Mouse (Mus musculus): ENCODE data around the gene Cnpy2. TPM values are rescaled to one million over a fixed set of nuclear protein-coding genes. Genes with fewer than 3 reads are reported as not detected.

Gene Cnpy2
- polyA plus RNA-seq, 1 experiment = 65.3 TPM

DNA sequence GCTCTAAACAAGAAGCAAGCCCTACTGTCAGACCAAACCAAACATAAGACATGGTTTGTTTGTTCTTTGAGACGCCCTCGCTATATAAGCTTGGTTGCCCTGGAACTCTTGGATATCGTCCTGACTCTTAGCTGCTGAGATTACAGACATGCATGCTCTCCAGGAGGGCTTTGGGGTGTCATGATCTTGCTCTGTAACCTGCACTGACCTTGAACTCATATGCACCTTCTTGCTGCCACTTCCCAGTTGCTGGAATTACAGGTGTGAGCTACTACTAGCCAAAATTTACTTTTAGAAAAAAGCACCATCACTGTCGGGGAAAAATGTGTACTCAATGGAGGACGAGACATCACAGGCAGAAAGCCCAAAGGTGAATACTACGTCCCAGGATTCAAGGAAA, 47.3 kb downstream of the Cnpy2 start:
- Histone ChIP-seq H3K27ac (ENCODE audit: insufficient read depth, low read length) (peak overlapping the region; percentile 78), H3K4me3 (replicated peaks; ENCODE audit: insufficient read depth, low read depth, low read length) (peak overlapping the region; percentile 54), H3K4me1 (ENCODE audit: control insufficient read depth, insufficient read depth, low read length) (no peaks in the 10 kb centered on the region; the same call in 1 of the 2 replicates), H3K27me3 (ENCODE audit: control insufficient read depth, insufficient read depth, low read length) (no peaks in the 10 kb centered on the region)
- DNase-seq = peak in 1 of 2 experiments; percentile 33
- 73% methylated on average over 6 of the region's 6 CpGs for WGBS
- no peak for TF ChIP-seq POLR2A (IDR thresholded peaks at IDR 0.05; ENCODE audit: borderline replicate concordance, insufficient read depth, low read length)
- no peak for TF ChIP-seq CTCF (IDR thresholded peaks at IDR 0.05; ENCODE audit: borderline replicate concordance, insufficient read depth, low read depth, low read length)

DNA sequence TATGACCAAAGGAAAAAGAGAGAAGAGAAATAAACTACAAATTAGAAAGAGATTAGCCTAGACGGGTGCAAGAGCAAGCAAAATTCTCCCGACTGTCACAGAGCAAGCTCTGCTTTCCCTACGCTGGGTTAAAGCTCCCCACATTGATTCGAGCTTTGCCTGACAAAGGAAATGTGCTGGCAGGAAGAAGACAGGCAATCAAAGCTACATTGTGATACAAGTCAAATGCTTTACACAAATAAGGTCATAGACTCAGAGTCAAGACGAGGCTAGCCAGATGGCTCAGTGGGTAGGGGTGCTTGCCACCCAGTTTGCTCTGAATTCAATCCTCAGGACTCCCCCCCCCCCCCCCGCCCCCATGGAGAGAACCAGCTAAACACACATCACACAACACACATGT, 47.8 kb downstream of the Cnpy2 start:
- DNase-seq = no peak
- Histone ChIP-seq H3K27ac (ENCODE audit: insufficient read depth, low read length) (no peak overlapping the region), H3K4me3 (replicated peaks; ENCODE audit: insufficient read depth, low read depth, low read length) (no peak overlapping the region), H3K4me1 (ENCODE audit: control insufficient read depth, insufficient read depth, low read length) (no peaks in the 10 kb centered on the region; the same call in 1 of the 2 replicates), H3K27me3 (ENCODE audit: control insufficient read depth, insufficient read depth, low read length) (no peaks in the 10 kb centered on the region)
- no peak for TF ChIP-seq POLR2A (IDR thresholded peaks at IDR 0.05; ENCODE audit: borderline replicate concordance, insufficient read depth, low read length)
- TF ChIP-seq CTCF (IDR thresholded peaks at IDR 0.05; ENCODE audit: borderline replicate concordance, insufficient read depth, low read depth, low read length) = no peak
- 56% methylated on average over 6 of the region's 6 CpGs for WGBS

DNA sequence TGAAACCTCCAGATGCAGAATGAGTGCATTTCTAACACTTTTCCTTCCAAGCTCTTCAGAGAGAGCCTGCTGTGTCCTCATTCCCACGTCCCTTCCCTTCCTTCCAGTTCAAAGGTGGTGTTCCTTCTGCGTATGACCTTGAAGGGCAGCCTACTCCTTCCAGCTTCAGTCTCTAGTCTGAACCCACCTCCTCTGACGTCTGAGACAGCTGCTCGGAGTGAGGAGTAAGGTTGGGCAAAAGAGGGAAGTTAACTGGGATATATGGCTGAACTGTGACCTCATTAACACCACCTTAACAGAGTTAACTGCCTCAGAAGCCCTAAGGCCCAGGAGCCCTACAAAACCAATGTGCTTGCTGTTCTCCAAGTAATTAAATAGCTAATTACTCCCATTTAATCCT, 48.3 kb downstream of the Cnpy2 start:
- WGBS = 75% methylated on average over 4 of the region's 4 CpGs
- Histone ChIP-seq H3K27ac (ENCODE audit: insufficient read depth, low read length) (no peak overlapping the region), H3K27me3 (ENCODE audit: control insufficient read depth, insufficient read depth, low read length) (no peaks in the 10 kb centered on the region), H3K4me1 (ENCODE audit: control insufficient read depth, insufficient read depth, low read length) (no peaks in the 10 kb centered on the region; the same call in 1 of the 2 replicates), H3K4me3 (replicated peaks; ENCODE audit: insufficient read depth, low read depth, low read length) (no peak overlapping the region)
- DNase-seq = no peak
- TF ChIP-seq CTCF (IDR thresholded peaks at IDR 0.05; ENCODE audit: borderline replicate concordance, insufficient read depth, low read depth, low read length) (no peak), POLR2A (IDR thresholded peaks at IDR 0.05; ENCODE audit: borderline replicate concordance, insufficient read depth, low read length) (no peak)

DNA sequence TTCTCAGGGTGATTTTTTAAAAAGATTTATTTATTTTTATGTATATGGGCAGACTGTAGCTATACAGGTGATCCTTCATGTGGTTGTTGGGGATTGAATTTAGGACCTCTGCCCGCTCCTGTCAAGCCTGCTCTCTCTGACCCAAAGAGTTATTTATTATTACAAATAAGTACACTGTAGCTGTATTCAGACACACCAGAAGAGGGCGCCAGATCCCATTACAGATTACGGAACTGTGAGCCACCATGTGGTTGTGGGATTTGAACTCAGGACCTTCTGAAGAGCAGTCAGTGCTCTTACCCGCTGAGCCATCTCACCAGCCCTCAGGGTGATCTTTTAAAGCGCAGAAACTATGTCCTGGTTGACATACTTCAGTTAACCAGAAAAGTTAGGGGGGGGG, 49.9 kb downstream of the Cnpy2 start:
- TF ChIP-seq CTCF (IDR thresholded peaks at IDR 0.05; ENCODE audit: borderline replicate concordance, insufficient read depth, low read depth, low read length) (no peak), POLR2A (IDR thresholded peaks at IDR 0.05; ENCODE audit: borderline replicate concordance, insufficient read depth, low read length) (no peak)
- Histone ChIP-seq H3K27me3 (ENCODE audit: control insufficient read depth, insufficient read depth, low read length) (no peaks in the 10 kb centered on the region), H3K4me1 (ENCODE audit: control insufficient read depth, insufficient read depth, low read length) (peaks cover 4% of the 10 kb centered on the region; the same call in 1 of the 2 replicates), H3K27ac (ENCODE audit: insufficient read depth, low read length) (no peak overlapping the region), H3K4me3 (replicated peaks; ENCODE audit: insufficient read depth, low read depth, low read length) (no peak overlapping the region)
- WGBS = 85% methylated on average over 5 of the region's 5 CpGs
- no peak for DNase-seq

DNA sequence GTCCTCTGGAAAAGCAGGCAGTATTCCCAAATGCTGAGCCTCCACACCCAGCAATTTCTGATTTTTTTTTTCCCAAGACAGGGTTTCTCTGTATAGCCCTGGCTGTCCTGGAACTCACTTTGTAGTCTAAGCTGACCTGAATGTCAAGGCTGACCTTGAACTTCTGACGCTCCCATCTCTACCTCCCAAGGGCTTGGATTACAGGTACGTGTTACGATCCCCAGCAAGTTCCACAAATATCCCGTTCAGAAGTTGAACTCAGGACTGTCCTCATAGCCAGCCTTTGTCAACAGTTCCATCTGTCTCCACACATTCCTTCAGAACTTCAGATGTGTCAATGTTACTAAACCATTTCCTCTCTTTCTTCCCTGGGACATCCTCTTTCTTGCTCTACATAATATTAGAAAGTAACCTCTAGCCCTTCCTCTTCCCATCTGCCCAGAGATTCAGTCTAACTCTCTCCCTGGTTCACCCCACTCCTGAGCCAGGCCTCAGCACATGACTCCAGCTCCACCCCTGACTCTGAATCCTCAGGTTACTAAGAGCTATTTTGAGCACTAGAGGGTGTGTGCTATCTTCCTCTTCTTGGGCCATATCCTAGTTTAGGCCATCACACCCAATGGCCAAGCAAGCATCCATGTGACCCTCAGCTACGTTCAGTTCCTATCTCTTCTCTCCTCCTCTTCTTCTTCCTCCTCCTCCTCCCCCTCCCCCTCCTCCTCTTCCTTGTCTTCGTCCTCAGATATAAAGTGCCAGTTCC, 50.9 kb downstream of the Cnpy2 start:
- Histone ChIP-seq H3K4me3 (replicated peaks; ENCODE audit: insufficient read depth, low read depth, low read length) (no peak overlapping the region), H3K4me1 (ENCODE audit: control insufficient read depth, insufficient read depth, low read length) (peaks cover 8% of the 10 kb centered on the region; the same call in 1 of the 2 replicates), H3K27me3 (ENCODE audit: control insufficient read depth, insufficient read depth, low read length) (no peaks in the 10 kb centered on the region), H3K27ac (ENCODE audit: insufficient read depth, low read length) (no peak overlapping the region)
- no peak for DNase-seq
- 80% methylated on average over 6 of the region's 6 CpGs for WGBS
- TF ChIP-seq CTCF (IDR thresholded peaks at IDR 0.05; ENCODE audit: borderline replicate concordance, insufficient read depth, low read depth, low read length) = no peak
- no peak for TF ChIP-seq POLR2A (IDR thresholded peaks at IDR 0.05; ENCODE audit: borderline replicate concordance, insufficient read depth, low read length)

DNA sequence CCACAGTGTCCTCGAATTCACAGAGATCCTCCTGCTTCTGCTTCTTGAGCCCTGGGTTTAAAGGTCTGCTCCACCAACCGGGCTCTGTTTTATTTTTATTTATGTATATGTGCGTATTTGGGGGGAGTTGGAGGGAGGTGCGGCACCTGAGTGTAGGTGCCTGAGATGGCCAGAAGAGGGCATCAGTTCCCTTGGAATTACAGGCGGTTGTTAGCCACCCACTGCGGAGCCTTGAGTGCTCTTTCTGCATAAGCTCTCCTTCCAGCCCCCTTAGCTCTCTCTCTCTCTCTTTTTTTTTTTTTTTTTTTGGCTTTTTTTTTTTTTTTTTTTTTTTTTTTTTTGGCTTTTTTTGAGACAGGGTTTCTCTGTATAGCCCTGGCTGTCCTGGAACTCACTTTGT, 52.1 kb downstream of the Cnpy2 start:
- WGBS = 78% methylated on average over 6 of the region's 6 CpGs
- TF ChIP-seq CTCF (IDR thresholded peaks at IDR 0.05; ENCODE audit: borderline replicate concordance, insufficient read depth, low read depth, low read length) (peak; percentile 22; the same call in 1 of the 2 replicates), POLR2A (IDR thresholded peaks at IDR 0.05; ENCODE audit: borderline replicate concordance, insufficient read depth, low read length) (no peak)
- Histone ChIP-seq H3K4me1 (ENCODE audit: control insufficient read depth, insufficient read depth, low read length) (peaks cover 15% of the 10 kb centered on the region), H3K27ac (ENCODE audit: insufficient read depth, low read length) (no peak overlapping the region), H3K27me3 (ENCODE audit: control insufficient read depth, insufficient read depth, low read length) (no peaks in the 10 kb centered on the region), H3K4me3 (replicated peaks; ENCODE audit: insufficient read depth, low read depth, low read length) (no peak overlapping the region)
- no peak for DNase-seq

DNA sequence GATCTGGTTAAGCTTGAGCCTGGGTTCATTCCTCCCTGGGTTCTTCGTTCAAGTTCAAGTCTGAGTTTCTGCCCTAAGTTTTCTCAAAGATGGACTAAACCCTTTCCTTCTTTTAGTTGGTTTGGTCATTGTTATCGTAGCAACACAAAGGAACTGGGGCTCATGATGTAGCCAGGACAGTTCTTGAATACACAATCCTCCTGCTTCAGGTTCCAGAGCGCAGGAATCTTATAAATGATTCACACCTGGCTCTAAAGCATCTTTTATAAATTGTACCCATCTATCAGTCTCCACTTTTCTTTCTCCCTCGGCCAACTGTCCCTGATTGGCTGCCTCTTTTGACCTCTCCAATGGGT, 53.8 kb downstream of the Cnpy2 start:
- Histone ChIP-seq H3K27me3 (ENCODE audit: control insufficient read depth, insufficient read depth, low read length) (no peaks in the 10 kb centered on the region), H3K4me3 (replicated peaks; ENCODE audit: insufficient read depth, low read depth, low read length) (peak overlapping the region; percentile 64), H3K4me1 (ENCODE audit: control insufficient read depth, insufficient read depth, low read length) (peaks cover 15% of the 10 kb centered on the region), H3K27ac (ENCODE audit: insufficient read depth, low read length) (peak overlapping the region; percentile 100)
- DNase-seq = no peak
- TF ChIP-seq POLR2A (IDR thresholded peaks at IDR 0.05; ENCODE audit: borderline replicate concordance, insufficient read depth, low read length) = no peak
- TF ChIP-seq CTCF (IDR thresholded peaks at IDR 0.05; ENCODE audit: borderline replicate concordance, insufficient read depth, low read depth, low read length) = no peak
- whole genome bisulfite sequencing = 45% methylated on average over 4 of the region's 4 CpGs
